Mouse (Mus musculus) limb, embryonic 10.5 days (tissue): ENCODE data around the gene Olfr934. TPM values are rescaled to one million over a fixed set of nuclear protein-coding genes. Genes with fewer than 3 reads are reported as not detected.

ENCODE experiments used
- DNase-seq: peaks from one replicate; pipeline ENCODE4 v3.0.0-alpha.2; 2017; ENCODE audit warnings: low spot score
- H3K27ac ChIP-seq: fragments of 300-500 bp; sonication (generic); 2 replicates; pipeline ENCODE4 v1.5.1; 2016; ENCODE audit warnings: mild to moderate bottlenecking
- H3K27me3 ChIP-seq: fragments of 300-500 bp; sonication (generic); 2 replicates; pipeline ENCODE4 v1.6.1; 2016; ENCODE audit warnings: low read depth, mild to moderate bottlenecking; ENCODE audit not compliant: poor library complexity, severe bottlenecking
- H3K36me3 ChIP-seq: fragments of 300-500 bp; sonication (generic); 2 replicates; pipeline ENCODE4 v1.6.1; 2016; ENCODE audit warnings: mild to moderate bottlenecking, moderate library complexity
- H3K4me1 ChIP-seq: fragments of 300-500 bp; sonication (generic); 2 replicates; pipeline ENCODE4 v1.6.1; 2016
- H3K4me3 ChIP-seq: fragments of 300-500 bp; sonication (generic); 2 replicates; pipeline ENCODE4 v1.5.1; 2016; ENCODE audit warnings: mild to moderate bottlenecking, moderate library complexity
- H3K9me3 ChIP-seq: fragments of 300-500 bp; sonication (generic); replicated peaks from 2 replicates; pipeline ENCODE4 v1.6.1; 2016; ENCODE audit warnings: mild to moderate bottlenecking
- WGBS: fragments of 180-500 bp; shearing (Covaris S2); methylation state at CpG from one replicate; pipeline ENCODE4 v1.1.7; 2016; 5-methylcytosine and 5-hydroxymethylcytosine counted together
- polyA plus RNA-seq: library from polyadenylated mRNA; unstranded; fragments of >200 nt; fragmentation: Nextera tagmentation; extraction: Ambion mirVana; gene quantifications from 2 replicates; pipeline ENCODE4 v1.2.1, GENCODE M21; 2016

Gene Olfr934
- polyA plus RNA-seq, result not detected in 2 replicates

DNA sequence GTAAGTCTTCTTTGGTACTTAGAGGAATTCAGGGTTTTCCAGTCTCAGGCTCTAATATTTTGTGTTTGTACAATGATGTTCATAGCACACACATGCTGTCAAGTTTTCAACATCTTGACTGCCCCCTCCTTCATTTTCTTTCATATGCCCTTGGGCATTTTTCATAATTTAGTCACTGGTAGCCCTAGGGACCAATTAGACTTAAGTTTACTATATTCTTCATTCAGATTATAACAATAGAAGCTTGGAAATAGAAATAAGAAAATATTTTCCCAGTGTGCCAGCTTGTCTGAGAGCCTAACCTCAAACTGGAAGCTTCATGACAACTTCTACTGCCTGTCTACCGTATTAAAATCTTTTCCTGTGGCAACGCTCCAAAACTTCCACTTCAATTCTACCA, at the start of gene Olfr934:
Olfr934 (minus strand) TSS at position 101 of the 400 bp plus-strand sequence.
- Histone ChIP-seq H3K4me1 (no peaks in the 10 kb centered on the region), H3K4me3 (no peak within 1 kb of the TSS), H3K27ac (no peak within 1 kb of the TSS), H3K9me3 (no peaks in the 10 kb centered on the region), H3K36me3 (no peaks in the 10 kb centered on the region), H3K27me3 (no peaks in the 10 kb centered on the region)
- 93% methylated on average over 2 of the region's 2 CpGs for WGBS
- no peak for DNase-seq

GRCm38 (mm10) chr9:39023277-39023676, 35.2 kb upstream of the Olfr934 start, which contains the start of gene Olfr146:
TSS of gene Olfr146 (minus strand) at chr9:39023377.
- Histone ChIP-seq H3K4me3 (no peak within 1 kb of the TSS), H3K9me3 (no peaks in the 10 kb centered on the region), H3K27ac (no peak within 1 kb of the TSS), H3K4me1 (no peaks in the 10 kb centered on the region), H3K27me3 (no peaks in the 10 kb centered on the region), H3K36me3 (no peaks in the 10 kb centered on the region)
- DNase-seq, result no peak
- 77% methylated on average over 1 of the region's 1 CpGs for WGBS

GRCm38 (mm10) chr9:38999583-38999982, 11.5 kb upstream of the Olfr934 start, which contains the start of gene Olfr935:
TSS of gene Olfr935 (minus strand) at chr9:38999683.
- WGBS, result 86% methylated on average over 2 of the region's 2 CpGs

DNA sequence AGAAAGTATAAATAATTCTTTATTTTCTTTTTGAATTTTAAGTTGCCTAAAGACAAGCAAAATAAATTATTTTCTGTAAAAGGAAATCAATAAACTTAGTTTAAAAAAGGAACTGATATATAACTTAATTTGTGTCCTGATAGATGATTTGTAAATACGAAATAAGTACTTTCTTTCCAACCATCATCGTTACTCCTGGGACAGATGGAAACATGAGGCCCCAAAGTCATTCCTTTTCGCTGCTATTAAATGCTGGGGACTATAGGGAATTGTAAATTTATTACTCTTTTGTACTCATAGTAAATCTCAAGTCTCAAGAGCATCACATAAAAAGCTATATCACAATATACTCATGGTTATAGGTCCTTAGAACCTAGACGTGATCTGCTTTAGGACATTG, 16.1 kb downstream of the Olfr934 start, which contains the start of gene Olfr933:
Olfr933 (plus strand) TSS at position 301 of the 400 bp plus-strand sequence.
- WGBS, result 90% methylated on average over 4 of the region's 4 CpGs
- DNase-seq, result no peak
- Histone ChIP-seq H3K27me3 (no peaks in the 10 kb centered on the region), H3K27ac (no peak within 1 kb of the TSS), H3K36me3 (no peaks in the 10 kb centered on the region), H3K4me3 (no peak within 1 kb of the TSS), H3K9me3 (no peaks in the 10 kb centered on the region), H3K4me1 (no peaks in the 10 kb centered on the region)

More at GRCm38 (mm10) chr9:38999583-38999982, 11.5 kb upstream of the Olfr934 start, which contains the start of gene Olfr935:
- Histone ChIP-seq H3K27me3 (no peaks in the 10 kb centered on the region), H3K4me3 (no peak within 1 kb of the TSS), H3K36me3 (no peaks in the 10 kb centered on the region), H3K27ac (no peak within 1 kb of the TSS), H3K9me3 (no peaks in the 10 kb centered on the region), H3K4me1 (no peaks in the 10 kb centered on the region)
- DNase-seq, result no peak

GRCm38 (mm10) chr9:38954124-38954416, 34.0 kb downstream of the Olfr934 start:
- H3K4me3 ChIP-seq, result no peak overlapping the region
- no peaks in the 10 kb centered on the region for H3K36me3 ChIP-seq
- H3K9me3 ChIP-seq, result no peaks in the 10 kb centered on the region
- no peaks in the 10 kb centered on the region for H3K27me3 ChIP-seq
- H3K4me1 ChIP-seq, result no peaks in the 10 kb centered on the region
- 87% methylated on average over 4 of the region's 4 CpGs for WGBS
- no peak for DNase-seq
- no peak overlapping the region for H3K27ac ChIP-seq

DNA sequence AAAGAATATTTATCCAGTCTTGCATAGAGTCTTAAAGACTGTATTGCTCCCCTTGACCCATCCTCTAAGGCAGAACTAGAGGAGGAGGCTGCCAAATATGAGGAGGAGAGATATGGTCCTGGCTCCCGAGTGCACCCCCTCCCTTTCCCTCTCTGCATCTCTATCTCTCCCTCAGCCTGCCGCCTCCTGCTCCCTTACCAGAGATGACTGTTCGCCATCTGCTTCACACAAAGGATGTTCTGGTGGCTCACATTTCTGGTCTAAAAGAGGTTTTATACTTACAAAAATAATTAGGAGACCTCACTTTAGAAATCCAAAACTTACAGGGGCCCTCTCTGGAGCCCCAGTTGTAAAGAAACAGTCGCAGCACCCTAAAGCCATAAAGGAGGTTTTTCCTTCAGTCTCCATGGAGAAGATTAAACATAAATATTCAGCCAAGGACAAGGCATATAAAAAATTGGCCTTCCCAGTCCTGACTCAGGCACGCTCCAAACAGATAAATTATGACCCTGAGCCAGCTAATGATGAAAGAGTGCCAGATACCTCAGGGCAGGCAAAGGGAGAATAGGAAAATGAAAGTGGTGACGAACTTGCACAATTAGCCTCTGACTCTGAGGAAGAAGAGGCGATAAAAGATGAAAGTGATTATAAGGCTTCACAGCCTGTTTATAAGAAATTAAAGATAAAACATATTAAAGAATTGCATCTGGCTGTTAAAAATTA, 34.6 kb downstream of the Olfr934 start:
- H3K9me3 ChIP-seq, result no peaks in the 10 kb centered on the region
- DNase-seq, result no peak
- WGBS, result 37% methylated on average over 7 of the region's 7 CpGs
- H3K27me3 ChIP-seq, result no peaks in the 10 kb centered on the region
- H3K27ac ChIP-seq, result no peak overlapping the region
- no peaks in the 10 kb centered on the region for H3K4me1 ChIP-seq
- no peak overlapping the region for H3K4me3 ChIP-seq
- no peaks in the 10 kb centered on the region for H3K36me3 ChIP-seq

Other genes starting within 250 kb of the Olfr934 start
- 0.04 TPM in 1 of 2 replicates, not detected in the other for gene Olfr920, start 236.0 kb downstream of the Olfr934 start, polyA plus RNA-seq
- gene Olfr921, start 215.2 kb downstream of the Olfr934 start, polyA plus RNA-seq, result not detected in 2 replicates
- not detected in 2 replicates for gene Olfr922, start 173.7 kb downstream of the Olfr934 start, polyA plus RNA-seq
- gene Olfr923, start 161.8 kb downstream of the Olfr934 start, polyA plus RNA-seq, result not detected in 2 replicates
- not detected in 2 replicates for gene Olfr924, start 143.9 kb downstream of the Olfr934 start, polyA plus RNA-seq
- not detected in 2 replicates for gene Olfr26, start 133.3 kb downstream of the Olfr934 start, polyA plus RNA-seq
- gene Olfr926, start 111.2 kb downstream of the Olfr934 start, polyA plus RNA-seq, result not detected in 2 replicates
- gene Olfr930, start 58.5 kb downstream of the Olfr934 start, polyA plus RNA-seq, result not detected in 2 replicates
- gene Olfr933, start 16.0 kb downstream of the Olfr934 start, polyA plus RNA-seq, result not detected in 2 replicates
- not detected in 2 replicates for gene Olfr935, start 11.4 kb upstream of the Olfr934 start, polyA plus RNA-seq
- not detected in 2 replicates for gene Olfr146, start 35.1 kb upstream of the Olfr934 start, polyA plus RNA-seq
- not detected in 2 replicates for gene Olfr937, start 76.6 kb upstream of the Olfr934 start, polyA plus RNA-seq
- not detected in 2 replicates for gene Olfr938, start 90.6 kb upstream of the Olfr934 start, polyA plus RNA-seq
- not detected in 2 replicates for gene Olfr27, start 139.8 kb upstream of the Olfr934 start, polyA plus RNA-seq
- gene Olfr943, start 178.0 kb upstream of the Olfr934 start, polyA plus RNA-seq, result not detected in 2 replicates
- not detected in 2 replicates for gene Olfr944, start 213.6 kb upstream of the Olfr934 start, polyA plus RNA-seq